Mouse (Mus musculus) C2C12 (cell line): ENCODE measurements around the gene Tmem209.

Experiments used
- CEBPB ChIP-seq: IDR thresholded peaks from one replicate; pipeline ENCODE4 v1.6.1; 2011; ENCODE audit warnings: low read depth, mild to moderate bottlenecking, control low read depth, moderate library complexity
- CTCF ChIP-seq: IDR thresholded peaks from one replicate; pipeline ENCODE4 v1.5.1; 2011; ENCODE audit not compliant: control insufficient read depth, insufficient read depth, insufficient read length
- MAX ChIP-seq: IDR thresholded peaks from one replicate; pipeline ENCODE4 v1.6.1; 2011; ENCODE audit warnings: mild to moderate bottlenecking, control low read depth
- MYOG ChIP-seq: IDR thresholded peaks from one replicate; pipeline ENCODE4 v1.6.1; 2011; ENCODE audit not compliant: control insufficient read depth, insufficient read length; ENCODE audit errors: extremely low read depth
- USF1 ChIP-seq: IDR thresholded peaks from one replicate; pipeline ENCODE4 v1.6.1; 2011; ENCODE audit warnings: low read depth, mild to moderate bottlenecking, control low read depth, moderate library complexity

- no peak for TF ChIP-seq CTCF
- no peak for TF ChIP-seq MAX
- TF ChIP-seq CEBPB, result no peak
- TF ChIP-seq USF1, result no peak
- TF ChIP-seq MYOG, result no peak
Measured at GRCm38 (mm10) chr6:30543851-30544250, 34.3 kb upstream of the Tmem209 start.
